Comparison of ENCODE assay signal across 16 mouse cellular contexts in the genomic region with DNA sequence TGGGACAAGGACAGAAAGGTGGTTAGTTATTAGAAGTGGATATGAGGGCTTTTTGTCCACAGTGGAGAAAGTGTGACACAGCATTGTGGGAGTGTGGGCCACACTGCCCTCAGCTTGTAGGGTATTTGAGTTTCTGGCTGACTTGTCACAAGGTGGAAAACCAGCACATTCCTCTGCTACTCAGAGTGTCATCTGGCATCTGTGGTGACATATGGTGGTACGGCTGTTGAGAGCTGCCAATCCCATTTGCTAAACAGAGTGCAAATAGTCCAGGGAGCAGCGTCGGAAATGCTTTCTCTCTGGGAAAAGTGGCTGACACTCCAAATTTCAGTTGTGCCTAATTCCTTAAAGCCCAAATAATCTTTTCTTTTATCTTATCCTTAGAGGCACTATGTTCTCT. TPM values are rescaled to one million over a fixed set of nuclear protein-coding genes. Genes with fewer than 3 reads are reported as not detected.
A peak's percentile ranks its signal among the peaks of the same experiment; 100 is the strongest.
DNase-seq lines count a peak whose midpoint lies in the region; ATAC-seq lines count a peak whose summit lies in the region.
"Had no signal": no experiment of that assay in that cellular context is flagged by ENCODE, and none has a peak within 500 bp of the region (broad histone marks: within the 10 kb centered on the region; RNA-seq: fewer than 3 reads in every experiment).

No protein-coding gene starts in this region.

- no peak overlapping the region for H3K27ac ChIP-seq in midbrain, embryonic 14.5 days (replicated peaks; ENCODE audit: low read depth, low read length)
- H3K27ac ChIP-seq in midbrain, embryonic 11.5 days (ENCODE audit: low read depth, low read length): no peak overlapping the region
- H3K27ac ChIP-seq: embryonic facial prominence, embryonic 13.5 days; gastrocnemius, adult 2 months; heart, embryonic 15.5 days; intestine, embryonic 15.5 days; limb, embryonic 15.5 days had no signal

- H3K4me3 ChIP-seq in midbrain, embryonic 14.5 days (replicated peaks; ENCODE audit: low read depth, low read length): no peak overlapping the region
- no peak overlapping the region for H3K4me3 ChIP-seq in midbrain, embryonic 11.5 days (ENCODE audit: low read depth, low read length)
- H3K4me3 ChIP-seq: embryonic facial prominence, embryonic 13.5 days; gastrocnemius, adult 2 months; heart, embryonic 15.5 days; intestine, embryonic 15.5 days; limb, embryonic 15.5 days had no signal

- no peaks in the 10 kb centered on the region for H3K36me3 ChIP-seq in midbrain, embryonic 14.5 days (ENCODE audit: control insufficient read depth, insufficient read depth, low read length)
- H3K36me3 ChIP-seq in midbrain, embryonic 11.5 days (ENCODE audit: control insufficient read depth, insufficient read depth, low read length): no peaks in the 10 kb centered on the region
- H3K36me3 ChIP-seq: embryonic facial prominence, embryonic 13.5 days; heart, embryonic 15.5 days; intestine, embryonic 15.5 days; limb, embryonic 15.5 days had no signal

- no peak overlapping the region for H3K9ac ChIP-seq in midbrain, embryonic 14.5 days (replicated peaks; ENCODE audit: low read length)
- H3K9ac ChIP-seq in midbrain, embryonic 11.5 days (ENCODE audit: low read length): no peak overlapping the region
- H3K9ac ChIP-seq: embryonic facial prominence, embryonic 13.5 days; heart, embryonic 15.5 days; intestine, embryonic 15.5 days; limb, embryonic 15.5 days had no signal

- no peaks in the 10 kb centered on the region for H3K27me3 ChIP-seq in midbrain, embryonic 14.5 days (ENCODE audit: control insufficient read depth, insufficient read depth, low read length)
- H3K27me3 ChIP-seq in midbrain, embryonic 11.5 days (ENCODE audit: control insufficient read depth, insufficient read depth, low read length): no peaks in the 10 kb centered on the region
- H3K27me3 ChIP-seq: embryonic facial prominence, embryonic 13.5 days; heart, embryonic 15.5 days; intestine, embryonic 15.5 days; limb, embryonic 15.5 days had no signal

- H3K9me3 ChIP-seq in midbrain, embryonic 14.5 days (ENCODE audit: control insufficient read depth, low read length): no peaks in the 10 kb centered on the region
- H3K9me3 ChIP-seq in midbrain, embryonic 11.5 days (ENCODE audit: control insufficient read depth, low read length): no peaks in the 10 kb centered on the region
- H3K9me3 ChIP-seq: embryonic facial prominence, embryonic 13.5 days; heart, embryonic 15.5 days; intestine, embryonic 15.5 days; limb, embryonic 15.5 days had no signal

- ATAC-seq in cerebellum, adult (ENCODE audit: insufficient number of reproducible peaks, low FRiP score, low TSS enrichment): peak; percentile 97
- ATAC-seq in midbrain, embryonic 14.5 days (ENCODE audit: low FRiP score, low TSS enrichment): no peak
- no peak for ATAC-seq in midbrain, embryonic 11.5 days (ENCODE audit: low FRiP score)
- ATAC-seq in megakaryocyte, adult 5-6 weeks (ENCODE audit: poor library complexity, severe bottlenecking): no peak
- ATAC-seq: intestine, embryonic 15.5 days; lung, postnatal 0 days had no signal

- DNase-seq in cerebellum, postnatal 4 days (ENCODE audit: low spot score in 2 of 2): no peak
- peak; percentile 7 for DNase-seq in midbrain, embryonic 14.5 days
- no peak for DNase-seq in midbrain, embryonic 11.5 days (ENCODE audit: low spot score, missing footprints)
- DNase-seq in layer of hippocampus, adult 8-10 months (ENCODE audit: low spot score in 2 of 2): peak; percentile 32 to 65
- DNase-seq in kidney, postnatal 14 days: no peak
- no peak for DNase-seq in gastrocnemius, adult 8-10 months (ENCODE audit: low spot score in 2 of 2)
- DNase-seq: gastrocnemius, adult 2 months; kidney, postnatal 4 days; right cerebral cortex, adult 18-20 months had no signal

- 61% methylated on average over 3 of the region's 3 CpGs for WGBS in midbrain, embryonic 14.5 days
- 72% methylated on average over 3 of the region's 3 CpGs for whole genome bisulfite sequencing in midbrain, embryonic 11.5 days

- H3K4me1 ChIP-seq in midbrain, embryonic 14.5 days (ENCODE audit: control insufficient read depth, insufficient read depth, low read length): no peaks in the 10 kb centered on the region
- no peaks in the 10 kb centered on the region for H3K4me1 ChIP-seq in midbrain, embryonic 11.5 days (ENCODE audit: control insufficient read depth, insufficient read depth, low read length)
- H3K4me1 ChIP-seq: embryonic facial prominence, embryonic 13.5 days; heart, embryonic 15.5 days; intestine, embryonic 15.5 days; limb, embryonic 15.5 days had no signal

- H3K4me2 ChIP-seq in midbrain, embryonic 14.5 days (ENCODE audit: low read length): no peak overlapping the region
- no peak overlapping the region for H3K4me2 ChIP-seq in midbrain, embryonic 11.5 days
- H3K4me2 ChIP-seq: embryonic facial prominence, embryonic 13.5 days; heart, embryonic 15.5 days; intestine, embryonic 15.5 days; limb, embryonic 15.5 days had no signal

RNA-seq across cellular contexts. Expression of gene Anks1b, which starts 46.4 kb away (rescaled TPM):
- polyA plus RNA-seq in midbrain, embryonic 14.5 days (2014; fragmentation: Nextera tagmentation; extraction: Ambion mirVana): 73.1 and 78.1 TPM in 2 replicates
- polyA plus RNA-seq in midbrain, embryonic 11.5 days (2014; fragmentation: Nextera tagmentation; extraction: Ambion mirVana): 3.7 and 5.4 TPM in 2 replicates
- 100 to 1,000 TPM; 427 to 543 (median 478) TPM for total RNA-seq in layer of hippocampus, adult 8-10 months (2022)
- total RNA-seq in megakaryocyte, adult 5-6 weeks (2015): not detected in 2 replicates
- not detected in 2 replicates for total RNA-seq in megakaryocyte, adult 5-6 weeks (2017)
- under 1 TPM; 0.18 to 0.46 (median 0.32) TPM for total RNA-seq in gastrocnemius, adult 8-10 months (2022)

Comparison
In these comparisons a context has a peak if more than half of its experiments do, and no peak if none do; other contexts are left out.
1. DNase-seq: peak in midbrain, embryonic 14.5 days (single experiment) and layer of hippocampus, adult 8-10 months (2 of 2); none in cerebellum, postnatal 4 days (0 of 2), midbrain, embryonic 11.5 days (single experiment), kidney, postnatal 14 days (single experiment) and gastrocnemius, adult 8-10 months (0 of 2).
2. RNA of gene Anks1b, which starts 46.4 kb away (total RNA-seq): 427 to 543 TPM in layer of hippocampus, adult 8-10 months; 0.18 to 0.46 TPM in gastrocnemius, adult 8-10 months and not detected in megakaryocyte, adult 5-6 weeks; every median in the first group is over 100 times any median in the second.